Mouse (Mus musculus) liver, adult 2 months (tissue): Measurements from ENCODE around the gene B830017H08Rik. TPM values are rescaled to one million over a fixed set of nuclear protein-coding genes. Genes with fewer than 3 reads are reported as not detected.

Source experiments
- DNase-seq: peaks from one replicate; pipeline ENCODE4 v3.0.0-alpha.2; 2011; ENCODE audit warnings: low read depth, low spot score; ENCODE audit errors: extremely low read depth
- H3K27ac ChIP-seq: fragments of 200-500 bp; replicated peaks from 2 replicates; pipeline ENCODE4 v1.5.1; 2012; ENCODE audit warnings: low read depth, mild to moderate bottlenecking, control low read depth, inconsistent platforms, low read length; ENCODE audit not compliant: insufficient read depth
- H3K27me3 ChIP-seq: fragments of 200-500 bp; 2 replicates; pipeline ENCODE4 v1.6.1; 2012; ENCODE audit warnings: mild to moderate bottlenecking, moderate library complexity, low read length, inconsistent platforms; ENCODE audit not compliant: control insufficient read depth, insufficient read depth
- H3K36me3 ChIP-seq: fragments of 200-500 bp; 2 replicates; pipeline ENCODE4 v1.6.1; 2012; ENCODE audit warnings: low read length, inconsistent platforms; ENCODE audit not compliant: control insufficient read depth, insufficient read depth
- H3K4me1 ChIP-seq: fragments of 200-500 bp; 2 replicates; pipeline ENCODE4 v1.6.1; 2011; ENCODE audit warnings: low read length; ENCODE audit not compliant: control insufficient read depth, insufficient read depth
- H3K4me3 ChIP-seq: fragments of 200-500 bp; 2 replicates; pipeline ENCODE4 v1.5.1; 2011; ENCODE audit warnings: low read depth, mild to moderate bottlenecking, control low read depth, low read length, moderate library complexity; ENCODE audit not compliant: insufficient read depth
- H3K79me2 ChIP-seq: fragments of 200-500 bp; 2 replicates; pipeline ENCODE4 v1.6.1; 2012; ENCODE audit warnings: inconsistent platforms, mild to moderate bottlenecking, low read length, moderate library complexity; ENCODE audit not compliant: control insufficient read depth, insufficient read depth
- H3K9ac ChIP-seq: fragments of 200-500 bp; 2 replicates; pipeline ENCODE4 v1.6.1; 2012; ENCODE audit warnings: low read depth, mild to moderate bottlenecking, control low read depth, inconsistent platforms, low read length
- CTCF ChIP-seq: fragments of 200-500 bp; IDR thresholded peaks from 2 replicates; pipeline ENCODE4 v1.5.1; 2011; ENCODE audit warnings: low read depth, low read length, control low read depth
- POLR2A ChIP-seq: fragments of 200-500 bp; IDR thresholded peaks from 2 replicates; pipeline ENCODE4 v1.6.1; 2011; ENCODE audit warnings: low read length, control low read depth; ENCODE audit not compliant: insufficient read depth; ENCODE audit errors: extremely low read depth
- WGBS: fragments of 180-500 bp; shearing (Covaris S2); methylation state at CpG from one replicate; pipeline ENCODE4 v1.1.7; 2018; 5-methylcytosine and 5-hydroxymethylcytosine counted together
- polyA plus RNA-seq: library from polyadenylated mRNA; depleted of rRNA; stranded (reverse); fragments of >200 nt; gene quantifications from 2 replicates; pipeline ENCODE4 v1.2.3, GENCODE M21; 2012; rRNA removed
- total RNA-seq: library from RNA; depleted of rRNA; stranded (reverse); fragments of >200 nt; gene quantifications from 2 replicates; pipeline ENCODE4 v1.2.3, GENCODE M21; 2014; rRNA removed

The B830017H08Rik gene
- total RNA-seq (not detected in 2 replicates), polyA plus RNA-seq (not detected in 2 replicates)

- Histone ChIP-seq H3K27me3 (peaks cover 18% of the 10 kb centered on the region), H3K4me3 (no peak within 1 kb of the TSS), H3K27ac (no peak within 1 kb of the TSS), H3K36me3 (no peaks in the 10 kb centered on the region), H3K4me1 (no peaks in the 10 kb centered on the region), H3K79me2 (no peaks in the 10 kb centered on the region), H3K9ac (no peak within 1 kb of the TSS)
- DNase-seq, result no peak
- whole genome bisulfite sequencing, result 32% methylated on average over 7 of the region's 7 CpGs
- TF ChIP-seq CTCF (no peak), POLR2A (no peak)
These were observed at the start of gene B830017H08Rik for GRCm38 (mm10) chr16:17832821-17833220. B830017H08Rik (plus strand) TSS chr16:17833121.

- no peaks in the 10 kb centered on the region for H3K4me1 ChIP-seq
- no peak overlapping the region for H3K4me3 ChIP-seq
- H3K27me3 ChIP-seq, result no peaks in the 10 kb centered on the region
- H3K27ac ChIP-seq, result no peak overlapping the region
- no peak for DNase-seq
- no peak overlapping the region for H3K9ac ChIP-seq
- TF ChIP-seq CTCF, result no peak
- TF ChIP-seq POLR2A, result no peak
- WGBS, result 82% methylated on average over 3 of the region's 3 CpGs
- peaks cover 33% of the 10 kb centered on the region for H3K36me3 ChIP-seq
- no peaks in the 10 kb centered on the region for H3K79me2 ChIP-seq
These were observed 47.6 kb upstream of the B830017H08Rik start for GRCm38 (mm10) chr16:17785337-17785736.

- no peak overlapping the region for H3K9ac ChIP-seq
These were observed 40.2 kb upstream of the B830017H08Rik start for GRCm38 (mm10) chr16:17792728-17793127.

GRCm38 (mm10) chr16:17794047-17794446, 38.9 kb upstream of the B830017H08Rik start:
- no peaks in the 10 kb centered on the region for H3K79me2 ChIP-seq
- TF ChIP-seq POLR2A (no peak), CTCF (no peak)

More at GRCm38 (mm10) chr16:17792728-17793127, 40.2 kb upstream of the B830017H08Rik start:
- Histone ChIP-seq H3K4me3 (no peak overlapping the region), H3K36me3 (peaks cover 28% of the 10 kb centered on the region), H3K27me3 (peaks cover 8% of the 10 kb centered on the region; the same call in 1 of the 2 replicates), H3K4me1 (no peaks in the 10 kb centered on the region), H3K79me2 (no peaks in the 10 kb centered on the region), H3K27ac (no peak overlapping the region)
- no peak for DNase-seq
- TF ChIP-seq POLR2A (no peak), CTCF (no peak)
- WGBS, result 92% methylated on average over 3 of the region's 3 CpGs

GRCm38 (mm10) chr16:17795643-17796042, 37.3 kb upstream of the B830017H08Rik start:
- TF ChIP-seq CTCF, result no peak
- TF ChIP-seq POLR2A, result no peak
- H3K4me1 ChIP-seq, result no peaks in the 10 kb centered on the region
- 80% methylated on average over 5 of the region's 5 CpGs for WGBS
- peaks cover 17% of the 10 kb centered on the region; the same call in 1 of the 2 replicates for H3K27me3 ChIP-seq
- H3K9ac ChIP-seq, result no peak overlapping the region
- H3K27ac ChIP-seq, result no peak overlapping the region
- H3K36me3 ChIP-seq, result peaks cover 9% of the 10 kb centered on the region
- H3K4me3 ChIP-seq, result no peak overlapping the region
- no peak for DNase-seq
- no peaks in the 10 kb centered on the region for H3K79me2 ChIP-seq

More at GRCm38 (mm10) chr16:17794047-17794446, 38.9 kb upstream of the B830017H08Rik start:
- no peak overlapping the region for H3K9ac ChIP-seq
- H3K4me3 ChIP-seq, result no peak overlapping the region
- no peak overlapping the region for H3K27ac ChIP-seq
- H3K27me3 ChIP-seq, result peaks cover 17% of the 10 kb centered on the region; the same call in 1 of the 2 replicates
- DNase-seq, result no peak
- peaks cover 19% of the 10 kb centered on the region for H3K36me3 ChIP-seq
- 97% methylated on average over 4 of the region's 4 CpGs for WGBS
- no peaks in the 10 kb centered on the region for H3K4me1 ChIP-seq

GRCm38 (mm10) chr16:17796519-17796918, 36.4 kb upstream of the B830017H08Rik start:
- no peak for DNase-seq
- no peaks in the 10 kb centered on the region for H3K79me2 ChIP-seq
- no peak overlapping the region for H3K27ac ChIP-seq
- TF ChIP-seq POLR2A (no peak), CTCF (no peak)
- H3K27me3 ChIP-seq, result peaks cover 17% of the 10 kb centered on the region; the same call in 1 of the 2 replicates
- no peak overlapping the region for H3K9ac ChIP-seq
- H3K4me1 ChIP-seq, result no peaks in the 10 kb centered on the region
- H3K4me3 ChIP-seq, result peak overlapping the region; percentile 36; the same call in 1 of the 2 replicates
- H3K36me3 ChIP-seq, result peaks cover under 1% of the 10 kb centered on the region; the same call in 1 of the 2 replicates
